Mouse (Mus musculus) thymus, postnatal 14 days (tissue): ENCODE measurements around the gene Rnf20.
"Not testable (repeated sequence)": the region's sequence is repeated elsewhere in the genome, so short reads cannot be mapped to it uniquely, and the experiment has no call there.

Source experiments
- DNase-seq: peaks from one replicate; pipeline ENCODE4 v3.0.0; 2021

Gene Rnf20

DNA sequence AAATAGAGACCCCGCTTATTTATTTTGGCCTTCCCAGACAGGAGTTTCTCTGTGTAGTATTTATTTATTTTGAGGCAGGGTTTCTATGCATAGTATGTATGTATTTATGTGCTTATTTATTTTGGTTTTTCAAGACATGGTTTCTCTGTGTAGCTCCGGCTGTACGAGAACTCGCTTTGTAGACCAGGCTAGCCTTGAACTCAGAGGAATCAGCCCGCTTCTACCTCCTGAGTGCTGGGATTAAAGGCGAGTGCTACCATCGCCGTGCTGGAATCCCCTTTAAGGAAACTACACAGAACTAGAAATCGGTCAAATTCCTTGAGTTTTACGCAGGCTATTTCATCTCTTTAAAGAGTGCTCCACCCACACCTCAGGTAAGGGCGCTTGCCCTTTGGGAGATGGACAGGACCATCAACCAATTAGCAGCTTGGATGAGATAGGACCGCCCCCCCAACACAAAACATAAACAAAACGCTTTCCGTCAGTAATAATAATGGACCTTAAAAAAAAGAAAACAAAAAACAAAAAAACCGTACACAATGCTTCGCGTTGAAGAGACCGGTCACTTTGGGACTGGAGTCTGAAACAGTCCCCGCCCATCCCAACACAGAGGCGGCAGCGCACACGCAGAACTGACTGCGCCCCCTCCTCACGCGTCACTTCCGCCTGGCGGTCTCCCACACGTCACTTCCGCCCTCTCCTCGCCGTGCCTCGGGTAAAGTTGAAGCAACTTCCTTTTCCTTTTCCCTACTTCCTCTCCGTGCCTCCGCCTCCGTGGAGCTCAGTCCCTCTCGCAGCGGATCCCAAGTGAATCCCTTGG is at the start of gene Rnf20:
Rnf20 (plus strand) TSS at position 688 of the 820 bp plus-strand sequence.
- DNase-seq: peak; percentile 96

DNA sequence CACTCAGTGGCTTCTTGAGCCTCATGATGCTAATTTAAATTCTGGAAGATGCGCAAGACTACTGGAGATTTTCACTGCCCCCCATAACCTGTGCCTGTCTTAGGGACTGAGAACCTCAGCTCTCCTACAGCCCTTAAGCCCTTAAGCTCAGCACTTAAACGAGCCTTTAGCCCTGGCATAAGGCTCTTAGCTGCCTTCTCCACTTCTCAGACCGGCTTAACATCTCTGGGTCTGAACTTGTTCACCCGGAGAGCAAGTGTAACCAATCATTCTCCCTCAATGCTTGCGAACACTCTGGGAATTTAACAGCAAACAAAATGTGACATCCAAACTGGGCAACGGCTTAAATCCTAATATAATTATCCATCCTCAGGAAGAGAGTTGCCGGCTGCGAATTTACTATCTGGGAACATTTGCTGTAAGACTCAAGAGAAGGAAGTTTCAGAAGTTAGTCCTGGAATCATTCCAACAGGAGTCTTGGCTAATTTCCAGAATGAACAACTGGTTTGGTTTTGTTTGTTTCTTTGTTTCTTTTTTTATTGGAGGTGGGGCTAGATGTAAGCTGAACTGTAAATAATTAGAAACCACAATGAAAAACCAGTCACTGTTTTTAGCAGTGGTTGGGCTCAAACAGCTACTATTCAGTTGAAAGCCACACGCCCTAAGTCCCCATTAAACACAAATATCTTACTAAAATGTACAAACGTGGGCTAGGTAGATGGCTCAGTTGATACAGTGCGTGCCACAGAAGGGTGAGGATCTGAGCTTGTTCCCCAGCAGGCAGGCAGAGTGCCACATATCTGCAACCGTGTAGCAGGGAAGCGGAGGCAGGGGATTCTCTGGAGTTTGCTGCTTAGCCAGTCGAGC is 47.6 kb upstream of the Rnf20 start:
- DNase-seq: no peak

DNA sequence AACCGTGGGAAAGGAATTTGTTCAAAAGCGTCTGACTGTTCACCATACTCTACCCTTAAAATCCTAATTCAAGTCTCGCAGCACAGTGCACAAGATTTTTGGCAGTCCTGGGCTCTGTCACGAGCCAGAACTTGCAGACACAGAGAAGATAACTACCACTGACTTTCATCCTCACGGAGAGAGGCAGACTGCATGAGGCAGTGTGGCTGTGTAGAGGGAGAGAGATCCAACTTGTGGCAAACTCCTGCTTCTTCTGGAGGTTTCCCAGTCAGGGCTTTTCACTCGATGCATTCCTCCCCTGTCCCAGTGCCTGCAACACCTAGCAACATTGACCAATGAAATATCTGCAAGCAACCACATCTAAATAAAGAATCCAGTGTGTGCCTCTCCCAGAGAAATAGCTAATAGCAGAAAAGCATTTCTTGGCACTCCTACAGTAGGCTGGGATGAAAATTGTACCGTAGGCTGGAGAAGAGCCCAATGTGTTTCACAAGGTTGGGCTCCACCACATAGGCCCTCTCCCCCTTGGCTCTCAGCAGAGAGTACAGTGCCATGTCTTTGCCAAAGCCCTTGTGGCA is 46.2 kb upstream of the Rnf20 start:
- no peak for DNase-seq

DNA sequence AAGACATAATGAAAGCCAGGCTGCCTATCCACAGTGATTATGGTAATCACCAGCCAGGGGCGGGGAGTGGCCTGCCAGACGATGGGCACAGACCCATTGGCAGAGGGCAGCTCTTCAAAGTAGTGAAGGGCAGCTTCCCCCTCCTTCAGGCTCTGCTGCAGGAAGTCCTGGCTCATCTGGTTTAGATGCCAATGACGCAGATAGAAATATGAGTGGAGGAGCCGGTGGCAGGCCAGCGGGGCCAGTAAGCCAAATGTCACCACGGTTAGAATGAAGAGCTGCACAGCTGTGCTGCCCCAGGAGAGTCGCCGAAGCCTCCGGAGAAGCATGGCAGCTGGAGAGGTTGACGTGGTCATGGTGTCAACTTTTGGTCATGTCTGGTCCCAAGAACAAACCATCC is 45.0 kb upstream of the Rnf20 start:
- DNase-seq: no peak

DNA sequence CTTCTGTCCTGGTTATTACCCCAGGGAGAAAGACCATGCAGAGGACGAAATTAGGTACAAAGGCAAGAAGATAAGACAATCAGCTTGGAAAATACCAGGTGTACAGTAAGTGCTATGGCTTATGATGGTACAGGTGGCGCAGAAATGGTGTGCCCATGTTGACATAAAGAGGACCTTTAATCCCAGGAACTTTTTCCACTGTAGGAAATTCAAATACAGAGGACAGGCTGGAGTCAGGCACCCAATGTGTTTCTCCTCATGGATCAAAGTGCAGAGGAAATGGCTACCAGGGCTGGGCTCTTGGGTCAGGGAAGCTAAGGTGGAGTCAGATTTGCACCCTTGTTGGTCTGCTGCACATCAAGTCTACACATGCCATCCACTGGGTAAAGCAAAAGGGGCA is 41.7 kb upstream of the Rnf20 start:
- DNase-seq: no peak

DNA sequence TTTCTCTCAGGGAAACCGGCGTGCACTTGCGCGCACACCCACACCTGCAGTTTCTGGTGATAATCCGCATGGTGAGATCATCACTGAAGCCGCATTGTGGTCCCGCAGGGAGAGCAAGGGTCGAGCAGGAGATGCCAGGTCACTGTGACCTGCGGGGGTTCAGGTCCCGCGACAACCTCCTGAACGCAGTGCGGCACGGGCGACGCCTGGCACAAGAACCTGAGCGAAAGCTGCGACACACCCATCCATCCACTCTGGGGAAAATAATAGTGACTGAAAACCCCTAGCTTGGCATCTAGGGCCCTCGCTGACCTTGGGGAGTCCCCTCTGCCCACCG is 35.0 kb upstream of the Rnf20 start:
- no peak for DNase-seq

DNA sequence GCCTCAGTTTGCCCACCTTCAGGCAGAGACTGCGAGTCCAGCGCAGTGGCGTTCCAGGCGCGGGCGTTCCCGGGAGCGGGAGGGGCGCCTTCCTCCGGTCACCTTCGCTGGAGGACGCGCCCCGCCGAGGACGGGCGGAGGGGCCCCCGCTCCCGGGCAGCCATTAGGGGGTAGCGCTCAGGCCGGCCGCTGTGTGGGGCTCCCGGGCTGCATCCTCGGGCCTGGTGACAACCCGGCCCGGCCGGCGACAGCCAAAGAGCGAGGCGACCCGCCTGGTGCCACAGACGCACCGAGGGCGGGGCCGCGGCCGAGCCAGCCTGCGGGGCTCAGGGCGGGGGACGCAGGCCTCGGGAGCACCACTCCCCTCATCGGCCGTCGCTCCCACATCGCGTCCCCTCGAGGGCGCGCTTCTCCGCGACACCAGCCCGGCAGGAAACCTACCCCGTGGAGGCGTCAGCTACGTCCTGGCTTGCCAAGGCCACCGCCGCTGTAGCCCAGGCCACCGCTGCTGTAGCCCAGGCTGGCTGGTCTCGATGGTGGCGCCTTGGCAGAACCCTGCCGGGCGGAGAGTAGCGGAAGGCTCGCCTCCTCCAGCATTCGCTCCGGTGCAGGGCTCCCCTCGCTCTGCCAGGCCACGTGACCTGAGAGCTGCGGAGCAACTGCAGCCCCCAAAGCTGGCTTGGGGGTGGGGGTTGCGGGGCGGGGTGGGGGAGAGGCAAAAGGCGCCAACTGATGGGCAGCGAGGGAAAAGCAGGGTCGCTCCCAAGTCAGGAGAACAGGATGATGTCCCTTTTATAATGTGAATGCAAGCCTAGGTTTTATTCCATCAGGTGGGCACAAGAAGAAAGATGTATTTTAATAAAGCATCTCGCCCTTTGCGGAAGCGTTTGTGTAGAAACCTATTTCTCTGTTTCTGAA is 34.4 kb upstream of the Rnf20 start, which contains the start of gene Tmem246:
Tmem246 (minus strand) TSS at position 694 of the 918 bp plus-strand sequence.
- peak; percentile 15 for DNase-seq

DNA sequence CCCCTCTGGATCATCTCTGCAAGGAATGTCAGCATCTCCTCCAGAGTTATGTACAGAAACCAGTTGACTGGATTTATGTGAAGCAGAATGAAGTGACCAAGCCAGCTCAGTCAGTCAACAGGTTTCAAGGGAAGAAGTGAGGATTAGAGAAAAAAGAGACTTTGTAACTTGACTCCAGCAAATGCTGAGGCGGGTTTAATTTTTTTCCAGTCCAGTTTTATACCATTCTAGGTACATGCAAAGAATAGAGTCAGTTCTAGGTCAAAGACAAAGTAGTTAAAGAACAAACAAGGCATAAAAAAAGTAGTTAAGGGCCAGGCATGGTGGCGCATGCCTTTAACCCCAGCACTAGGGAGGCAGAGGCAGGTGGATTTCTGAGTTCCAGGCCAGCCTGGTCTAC is 28.6 kb upstream of the Rnf20 start:
- no peak for DNase-seq

DNA sequence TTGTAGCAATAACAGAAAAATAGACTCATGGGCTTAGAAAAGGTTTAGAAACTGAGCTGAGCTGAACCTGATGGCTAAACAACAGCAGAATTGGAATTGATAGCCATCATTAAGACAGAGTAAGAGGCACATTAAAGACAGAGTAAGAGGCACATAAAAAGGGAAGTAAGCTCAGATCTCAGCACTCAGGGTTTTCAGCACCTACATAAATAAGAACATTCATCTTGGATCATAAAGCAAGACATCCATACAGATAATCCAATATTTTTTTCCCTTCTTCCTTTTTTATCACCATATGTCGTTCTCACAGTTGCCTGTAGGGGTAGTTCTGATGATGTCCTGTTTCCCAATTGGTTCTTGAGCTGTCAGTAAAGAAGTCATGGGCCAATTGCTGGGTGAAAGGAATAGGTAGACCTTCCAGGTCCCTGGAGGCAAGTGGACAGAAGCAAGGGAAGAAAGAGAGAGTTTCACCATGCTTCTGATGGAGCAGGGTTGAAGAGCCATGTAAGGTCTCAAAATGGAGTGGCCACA is 27.7 kb upstream of the Rnf20 start:
- no peak for DNase-seq

DNA sequence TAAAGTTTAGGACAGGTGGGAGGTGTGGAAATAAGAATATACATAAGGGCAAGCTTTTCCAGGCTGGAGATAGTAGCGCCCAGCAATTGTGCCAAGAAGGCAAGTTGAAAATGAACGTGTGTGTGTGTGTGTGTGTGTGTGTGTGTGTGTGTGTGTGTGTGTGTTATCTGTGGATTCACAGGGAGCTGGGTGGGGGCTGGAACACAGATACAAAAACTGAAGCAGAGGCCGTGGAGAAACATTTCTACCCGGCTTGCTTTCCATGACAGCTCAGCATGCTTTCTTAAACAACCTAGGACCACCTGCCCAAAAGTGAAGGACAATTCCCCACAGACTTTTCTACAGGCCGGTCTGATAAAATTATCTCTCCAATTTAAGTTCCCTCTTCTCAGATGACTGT is 27.2 kb upstream of the Rnf20 start:
- no peak for DNase-seq

DNA sequence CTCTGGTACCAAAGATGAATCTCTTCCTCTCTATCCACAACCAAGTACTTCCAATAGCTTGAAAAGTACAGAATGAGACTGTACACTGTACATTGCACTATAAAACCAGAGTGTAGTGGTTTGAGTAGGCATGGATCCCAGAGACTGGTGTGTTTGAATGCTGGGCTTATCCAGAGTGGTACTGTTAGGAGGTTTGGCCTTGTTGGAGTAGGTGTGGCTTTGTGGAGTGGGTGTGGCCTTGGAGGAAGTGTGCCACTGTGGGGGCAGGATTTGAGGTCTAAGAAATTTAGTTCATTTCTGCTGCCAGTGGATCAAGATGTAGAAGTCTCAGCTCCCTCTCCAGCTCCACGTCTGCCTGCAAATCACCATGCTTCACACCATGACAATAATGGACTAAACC is 26.3 kb upstream of the Rnf20 start:
- DNase-seq: no peak

DNA sequence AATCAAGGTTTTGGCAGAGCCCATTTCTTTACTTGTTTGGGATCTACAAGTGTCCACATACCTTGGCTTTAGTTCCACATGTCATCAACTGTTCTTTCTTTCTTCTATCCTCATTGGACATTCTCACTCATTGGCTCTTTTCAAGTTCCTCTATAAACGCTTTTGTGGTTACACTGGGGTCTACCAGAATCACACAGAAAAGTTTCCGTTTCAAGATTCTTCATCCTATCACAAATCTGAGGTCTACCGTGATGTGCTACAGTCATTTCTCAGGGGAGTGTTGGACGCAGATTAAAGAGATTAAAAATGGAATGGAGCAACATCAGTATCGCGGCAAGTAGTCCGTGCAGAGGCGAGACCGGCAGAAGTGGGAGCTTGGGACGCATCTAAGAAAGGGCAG is 14.9 kb upstream of the Rnf20 start:
- no peak for DNase-seq

DNA sequence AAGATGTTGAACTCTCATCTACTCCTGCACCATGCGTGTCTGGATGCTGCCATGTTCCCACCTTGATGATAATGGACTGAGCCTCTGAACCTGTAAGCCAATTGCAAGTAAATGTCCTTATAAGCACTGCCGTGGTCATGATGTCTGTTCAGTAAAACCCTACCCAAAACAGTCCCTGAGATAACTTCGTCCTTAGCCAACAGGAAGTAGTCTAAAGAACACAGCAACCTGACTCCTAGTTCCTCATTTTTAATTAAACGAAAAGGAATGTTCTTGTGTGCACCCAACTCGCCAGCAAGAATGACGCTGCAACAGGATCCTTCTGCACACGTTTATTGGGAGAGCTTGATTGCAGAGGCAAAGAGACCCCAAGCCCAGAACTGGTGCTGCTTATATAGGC is 11.9 kb upstream of the Rnf20 start:
- DNase-seq: not testable (repeated sequence)

DNA sequence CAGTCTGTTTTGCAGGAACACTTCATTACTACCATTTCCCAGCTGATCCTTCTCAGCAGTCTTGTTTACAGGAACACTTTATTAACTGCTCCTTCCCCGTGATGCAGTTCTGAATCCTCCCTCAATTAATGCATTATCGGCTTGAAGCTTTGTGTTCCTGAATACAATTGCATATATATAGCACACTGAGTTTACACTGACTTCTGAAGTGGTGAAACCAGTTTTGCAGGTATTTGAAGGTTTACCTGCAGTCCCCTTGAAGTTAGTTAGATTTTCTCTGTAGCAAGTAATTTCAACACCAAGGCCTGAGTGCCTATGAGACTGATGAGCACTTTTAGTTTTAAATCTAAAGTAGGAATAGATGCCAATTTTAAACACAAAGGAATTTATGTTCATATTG is 9.5 kb upstream of the Rnf20 start:
- no peak for DNase-seq

DNA sequence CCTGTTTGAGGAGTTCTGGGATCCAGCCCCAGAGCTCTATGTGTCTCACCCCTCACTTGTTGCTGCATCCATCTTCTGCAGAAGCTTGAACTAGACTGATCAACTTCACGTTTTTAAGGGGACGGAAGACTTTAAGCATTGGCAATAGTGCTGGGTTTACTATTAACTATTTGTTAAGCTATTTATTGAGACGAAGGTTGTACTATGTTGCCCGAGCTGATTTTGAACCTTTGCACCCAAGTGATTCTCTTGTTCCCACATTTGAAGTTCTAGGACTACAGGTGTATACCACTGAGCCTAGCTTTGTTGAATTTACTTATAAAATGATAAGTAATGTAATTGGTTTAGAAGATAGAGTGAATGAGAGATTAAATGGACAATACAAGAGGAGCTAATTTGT is 7.9 kb upstream of the Rnf20 start:
- DNase-seq: no peak

DNA sequence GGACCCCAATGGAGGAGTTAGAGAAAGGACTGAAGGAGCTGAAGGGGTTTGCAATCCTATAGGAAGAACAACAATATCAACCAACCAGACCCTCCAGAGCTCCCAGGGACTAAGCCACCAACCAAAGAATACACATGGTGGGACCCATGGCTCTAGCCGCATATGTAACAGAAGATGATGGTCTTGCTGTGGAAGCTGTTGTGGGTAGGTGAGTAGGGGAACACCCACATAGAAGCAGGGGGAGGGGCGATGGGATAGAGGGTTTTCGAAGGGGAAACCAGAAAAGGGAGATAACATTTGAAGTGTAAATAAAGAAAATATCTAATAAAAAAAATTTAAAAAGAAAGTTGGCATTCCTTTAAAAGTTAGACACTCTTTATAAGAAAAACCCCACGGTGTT is 6.8 kb upstream of the Rnf20 start:
- DNase-seq: not testable (repeated sequence)

DNA sequence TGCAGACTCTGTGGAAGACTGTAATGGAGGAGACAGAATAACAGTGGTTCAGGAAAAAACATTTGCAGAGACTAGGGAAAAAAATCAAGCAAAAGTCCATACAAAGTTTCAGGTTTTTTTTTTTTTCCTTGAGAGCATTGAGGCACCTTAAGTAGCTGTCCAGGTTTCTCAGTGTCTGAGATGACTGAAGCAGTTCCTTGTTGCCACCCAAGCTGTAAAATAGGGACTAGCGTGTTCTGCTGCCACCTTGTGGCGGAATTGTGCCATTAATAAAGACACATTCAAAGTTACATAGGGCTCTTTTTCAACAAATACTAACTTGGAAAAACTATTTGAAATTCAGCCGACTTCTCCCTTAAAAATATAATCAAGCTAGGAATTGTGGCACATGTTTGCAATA is 4.8 kb upstream of the Rnf20 start:
- peak; percentile 72 for DNase-seq

DNA sequence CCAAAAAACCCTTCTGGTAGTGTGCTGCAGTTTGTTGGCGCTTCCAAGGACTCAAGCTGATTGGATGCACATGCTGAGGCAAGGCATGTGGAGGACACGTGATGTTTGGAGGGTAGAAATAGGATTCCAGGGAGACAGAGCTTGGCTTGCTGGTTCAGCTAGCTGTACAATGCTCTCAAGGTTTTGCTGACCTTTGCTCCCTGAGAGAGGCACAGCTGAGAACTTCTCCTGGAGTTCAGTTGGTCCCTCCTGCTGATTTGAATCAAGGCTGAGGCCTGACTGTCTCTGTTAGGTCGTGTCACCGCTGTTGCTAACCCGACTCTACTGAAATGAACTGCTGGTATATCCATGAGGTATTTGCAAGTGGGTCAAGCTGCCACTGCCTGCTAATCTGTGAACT is 2.9 kb upstream of the Rnf20 start:
- no peak for DNase-seq

DNA sequence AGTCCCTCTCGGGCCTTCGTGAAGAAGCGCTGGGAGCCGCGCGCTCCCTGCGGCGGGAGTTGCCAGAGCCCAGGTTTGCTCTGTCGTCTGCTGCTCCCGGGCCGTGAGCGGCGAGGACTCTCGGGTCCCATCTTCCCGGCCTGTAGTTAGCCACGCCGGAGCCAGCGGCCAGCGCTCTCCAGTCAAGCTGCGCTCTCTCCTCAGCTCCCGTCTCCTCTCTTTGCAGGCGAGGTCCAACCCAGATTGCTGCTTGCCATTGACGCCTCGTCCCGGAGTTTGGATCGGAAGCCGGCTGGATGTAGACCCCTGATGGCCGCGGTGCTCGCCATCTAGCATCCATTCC is 304 bp downstream of the Rnf20 start:
- no peak for DNase-seq

DNA sequence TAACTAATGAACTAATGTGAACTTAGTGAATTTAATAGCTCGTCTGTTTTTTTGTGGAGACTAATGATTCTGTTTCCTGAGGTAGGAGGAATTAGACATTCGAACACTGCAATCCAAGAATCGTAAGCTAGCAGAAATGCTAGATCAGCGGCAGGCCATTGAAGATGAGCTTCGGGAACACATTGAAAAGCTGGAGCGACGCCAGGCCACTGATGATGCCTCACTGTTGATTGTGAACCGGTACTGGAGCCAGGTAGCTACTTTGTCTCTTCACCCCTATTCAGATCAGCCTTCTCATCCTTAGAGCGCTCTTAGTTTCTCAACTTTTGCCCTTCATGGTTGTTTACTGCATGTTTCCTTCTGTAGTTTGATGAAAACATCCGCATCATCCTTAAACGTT is 6.0 kb downstream of the Rnf20 start:
- no peak for DNase-seq

DNA sequence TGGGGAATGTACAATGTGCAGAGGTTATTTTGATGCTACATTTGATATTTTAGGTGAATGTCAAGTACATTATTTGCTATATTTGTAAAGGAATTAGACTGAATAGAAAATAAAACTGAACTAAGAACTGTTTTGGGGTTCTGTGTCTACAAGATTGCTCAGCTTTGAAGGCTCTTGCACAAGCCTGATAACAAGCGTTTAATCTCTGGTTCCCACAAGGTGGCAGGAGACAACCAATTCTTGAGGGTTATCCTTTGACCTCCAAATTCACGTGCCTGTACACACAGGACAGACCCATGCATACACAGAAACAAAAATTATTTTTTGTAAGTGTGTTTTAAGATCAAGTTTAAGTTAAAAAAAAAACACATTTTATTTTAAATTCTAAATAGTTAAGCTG is 8.1 kb downstream of the Rnf20 start:
- no peak for DNase-seq

DNA sequence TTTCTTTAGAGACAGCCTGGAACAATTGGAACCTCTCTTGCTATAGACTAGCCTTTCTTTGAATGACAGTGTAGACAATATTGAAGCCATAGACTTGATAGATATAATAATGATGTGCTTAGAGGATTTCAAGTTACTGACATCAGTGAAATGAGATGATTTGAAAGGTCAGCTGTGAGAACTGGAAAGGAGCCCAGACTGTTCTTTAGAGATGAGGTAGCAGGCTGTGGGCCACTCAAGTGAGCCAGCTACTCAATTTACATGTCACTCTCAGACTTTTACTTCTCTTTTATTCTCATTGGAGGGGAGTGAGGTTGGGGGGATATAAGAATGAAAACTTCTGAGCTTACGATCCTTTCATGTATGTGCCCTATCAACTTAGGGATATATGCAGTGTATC is 27.6 kb downstream of the Rnf20 start:
- DNase-seq: no peak

DNA sequence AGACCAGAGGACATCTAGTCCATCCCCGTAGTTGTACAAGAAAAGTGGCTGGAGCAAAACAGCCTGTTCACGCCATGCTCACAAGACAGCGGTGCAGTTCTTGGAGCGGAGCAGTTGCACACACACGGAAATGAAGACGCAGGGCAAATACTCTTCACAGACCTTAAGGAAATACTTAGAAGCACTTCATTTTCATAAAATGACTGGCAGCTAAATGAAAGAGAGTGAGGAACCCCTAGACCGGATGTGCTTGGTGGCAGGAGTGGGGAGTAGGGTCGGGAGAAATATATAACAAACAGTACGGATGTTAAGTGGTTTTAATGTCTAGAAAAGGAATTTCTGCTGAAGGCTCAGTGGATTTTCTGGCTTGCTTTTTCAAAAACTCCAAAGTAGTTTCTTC is 29.9 kb downstream of the Rnf20 start:
- no peak for DNase-seq
